Mouse (Mus musculus) thymus, postnatal 25 days (tissue): Measurements from ENCODE around the gene Wt1.

Experiments used
- DNase-seq: peaks from one replicate; pipeline ENCODE4 v3.0.0; 2022

Wt1 gene

GRCm38 (mm10) chr2:105126691-105127530 lies 582 bp downstream of the Wt1 start:
- DNase-seq: no peak

GRCm38 (mm10) chr2:105127531-105128480 lies 1.5 kb downstream of the Wt1 start:
- DNase-seq: no peak

GRCm38 (mm10) chr2:105128564-105128963 lies 2.2 kb downstream of the Wt1 start:
- DNase-seq: no peak

- no peak for DNase-seq
Measured at GRCm38 (mm10) chr2:105130351-105131060, 4.2 kb downstream of the Wt1 start.

GRCm38 (mm10) chr2:105131061-105131810 lies 4.9 kb downstream of the Wt1 start:
- DNase-seq: no peak

GRCm38 (mm10) chr2:105131811-105132100 lies 5.4 kb downstream of the Wt1 start:
- DNase-seq: no peak

GRCm38 (mm10) chr2:105132300-105132699 lies 6.0 kb downstream of the Wt1 start:
- no peak for DNase-seq

- no peak for DNase-seq
Measured at GRCm38 (mm10) chr2:105132933-105133795, 6.8 kb downstream of the Wt1 start.

GRCm38 (mm10) chr2:105134296-105134695 lies 8.0 kb downstream of the Wt1 start:
- no peak for DNase-seq

GRCm38 (mm10) chr2:105139471-105139870 lies 13.1 kb downstream of the Wt1 start:
- DNase-seq: no peak

GRCm38 (mm10) chr2:105141371-105141770 lies 15.0 kb downstream of the Wt1 start:
- no peak for DNase-seq

GRCm38 (mm10) chr2:105143731-105144130 lies 17.4 kb downstream of the Wt1 start:
- no peak for DNase-seq

GRCm38 (mm10) chr2:105151544-105151943 lies 25.2 kb downstream of the Wt1 start:
- no peak for DNase-seq

- no peak for DNase-seq
Measured at GRCm38 (mm10) chr2:105153046-105153445, 26.7 kb downstream of the Wt1 start.

GRCm38 (mm10) chr2:105160949-105161348 lies 34.6 kb downstream of the Wt1 start:
- DNase-seq: no peak

- no peak for DNase-seq
Measured at GRCm38 (mm10) chr2:105162763-105163162, 36.4 kb downstream of the Wt1 start.

- no peak for DNase-seq
Measured at GRCm38 (mm10) chr2:105168137-105168536, 41.8 kb downstream of the Wt1 start.

- no peak for DNase-seq
Measured at GRCm38 (mm10) chr2:105174254-105174653, 47.9 kb downstream of the Wt1 start.

- DNase-seq: no peak
Measured at GRCm38 (mm10) chr2:105178871-105179270, 52.5 kb downstream of the Wt1 start.

- no peak for DNase-seq
Measured at GRCm38 (mm10) chr2:105182501-105182900, 56.2 kb downstream of the Wt1 start.

GRCm38 (mm10) chr2:105185140-105185539 lies 58.8 kb downstream of the Wt1 start:
- DNase-seq: no peak
